Mouse (Mus musculus) urinary bladder, postnatal 36 days (tissue): Measurements from ENCODE around the gene Asb15.

Experiments
- DNase-seq, 2 experiments: peaks; one replicate each; pipeline ENCODE4 v3.0.0; 2022; ENCODE audit warnings: low spot score in 2 of 2, mixed read lengths in 1 of 2

The Asb15 gene

GRCm38 (mm10) chr6:24528064-24528243, at the start of gene Asb15:
Gene Asb15 (plus strand): TSS chr6:24528144.
- no peak for DNase-seq

GRCm38 (mm10) chr6:24486530-24486929, 41.4 kb upstream of the Asb15 start:
- DNase-seq: no peak

GRCm38 (mm10) chr6:24490341-24490740, 37.6 kb upstream of the Asb15 start:
- DNase-seq: no peak

- DNase-seq: no peak
Observed at GRCm38 (mm10) chr6:24504141-24504540, 23.8 kb upstream of the Asb15 start.

GRCm38 (mm10) chr6:24514552-24515284, 13.2 kb upstream of the Asb15 start, which contains the start of gene Iqub:
Gene Iqub (minus strand): TSS chr6:24515067.
- peak in 1 of 2 experiments; percentile 50 for DNase-seq

DNA sequence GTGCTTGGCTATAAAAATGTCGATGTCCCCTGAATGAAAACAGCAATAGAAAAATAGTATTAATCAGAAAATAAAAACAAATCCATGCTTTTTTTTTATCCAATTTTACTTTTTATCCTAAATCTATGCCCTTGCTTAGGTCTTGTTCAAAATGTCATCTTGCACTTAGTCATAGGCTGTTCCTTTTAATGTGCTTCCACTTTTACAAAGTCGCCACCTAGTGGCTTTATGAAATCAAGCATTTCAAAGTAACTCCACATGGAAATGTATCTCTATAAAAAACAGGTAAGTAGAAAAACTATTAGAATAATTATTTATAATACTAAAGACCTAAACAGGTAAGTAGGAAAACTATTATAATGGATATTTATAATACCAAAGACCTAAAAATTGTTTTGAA, 11.7 kb upstream of the Asb15 start:
- DNase-seq: no peak

DNA sequence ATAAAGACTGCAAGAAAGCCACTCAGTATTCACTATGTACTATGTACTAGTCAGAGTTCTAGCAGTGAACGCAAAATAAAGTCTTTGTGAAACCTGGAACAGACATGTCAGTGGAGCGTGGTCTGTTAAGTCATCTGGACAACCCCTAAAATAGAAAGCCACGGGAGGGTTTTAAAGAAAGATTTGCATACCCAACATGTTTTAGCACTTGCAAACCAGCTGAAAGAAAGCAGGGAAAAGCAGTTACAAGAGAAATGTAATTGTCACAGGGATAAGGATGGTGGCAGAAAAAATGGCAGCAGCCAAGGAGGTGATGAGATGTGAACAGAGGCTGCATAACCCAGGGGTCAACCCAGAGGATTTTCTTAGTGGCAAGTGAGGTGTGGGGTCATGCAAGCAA, 2.2 kb upstream of the Asb15 start:
- DNase-seq: no peak

GRCm38 (mm10) chr6:24527155-24528063, 535 bp upstream of the Asb15 start, which contains the start of gene Ndufa5:
Gene Ndufa5 (minus strand): TSS chr6:24528013.
- DNase-seq: peak; percentile 83 to 91

- DNase-seq: no peak
Observed at GRCm38 (mm10) chr6:24530166-24530565, 2.2 kb downstream of the Asb15 start.

DNA sequence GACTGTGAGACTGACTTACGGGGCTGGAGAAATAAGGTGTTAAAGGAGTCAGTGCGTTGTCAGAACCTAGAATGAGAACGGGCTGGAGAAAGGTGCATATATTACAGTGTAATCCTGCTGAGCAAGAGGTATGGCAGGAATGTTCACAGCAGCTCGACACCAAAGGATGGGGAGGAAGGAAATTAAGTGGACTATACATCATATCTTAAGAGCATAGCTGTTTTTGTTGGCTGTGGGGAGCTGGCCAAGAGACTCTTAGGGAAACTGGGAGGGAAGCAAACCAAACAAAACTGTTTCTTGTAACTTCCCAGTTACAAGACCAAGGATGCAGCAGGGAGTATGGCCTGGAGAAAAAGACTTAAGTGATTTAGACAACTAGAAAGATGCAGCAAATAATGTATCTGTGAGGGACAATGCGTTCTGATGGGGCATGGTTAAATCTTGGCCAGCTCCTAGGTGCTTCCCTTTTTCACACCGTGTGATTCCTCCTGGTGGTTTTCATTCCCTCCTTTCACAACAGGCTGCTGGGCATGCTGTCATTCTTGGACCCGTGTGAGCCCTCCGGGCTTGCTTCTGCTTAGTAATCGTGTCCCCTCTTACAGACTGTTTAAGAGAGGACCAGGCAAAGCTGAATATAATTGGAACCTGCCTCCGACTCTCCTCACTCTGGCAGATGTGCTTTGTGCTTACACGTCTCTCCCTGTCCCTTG, 2.9 kb downstream of the Asb15 start:
- DNase-seq: no peak

- DNase-seq: no peak
Observed at GRCm38 (mm10) chr6:24532804-24533203, 4.9 kb downstream of the Asb15 start.

DNA sequence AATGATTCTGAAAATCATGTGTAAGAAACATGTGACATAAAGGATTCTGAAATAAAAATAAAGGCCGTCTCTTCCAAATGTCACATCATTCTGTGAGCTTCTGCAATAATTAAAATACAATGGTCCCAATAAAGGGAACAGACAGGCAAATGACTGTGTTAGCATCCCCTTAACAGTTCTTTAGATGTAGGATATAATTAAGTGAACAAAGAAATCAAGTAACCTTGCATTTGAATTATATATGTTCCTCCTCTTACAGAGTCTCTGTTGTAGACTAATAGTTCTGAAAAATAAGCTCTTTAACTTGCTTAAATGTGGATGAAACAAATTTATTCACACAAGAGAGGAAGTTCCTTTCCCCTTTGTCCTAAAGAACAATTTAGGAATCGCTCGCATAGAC, 10.5 kb downstream of the Asb15 start:
- no peak for DNase-seq

DNA sequence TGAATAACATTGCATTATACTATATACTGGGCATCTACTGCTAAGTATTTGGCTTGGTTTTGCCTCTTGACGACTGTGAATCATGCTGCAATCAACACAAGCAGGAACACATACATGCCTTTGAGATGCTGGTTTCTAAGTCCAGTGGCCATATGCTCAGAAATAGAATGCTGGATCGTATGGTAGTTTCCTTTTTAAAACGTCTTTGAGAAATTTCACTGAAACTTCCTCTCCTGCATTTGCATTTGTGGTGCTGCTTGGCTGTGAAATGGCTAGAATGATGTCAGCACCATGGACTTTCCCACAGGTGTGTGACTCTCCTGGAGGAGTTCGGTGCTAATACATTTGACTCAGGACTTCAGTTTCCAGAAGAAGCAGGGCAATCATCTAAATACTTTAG, 12.2 kb downstream of the Asb15 start:
- DNase-seq: no peak

DNA sequence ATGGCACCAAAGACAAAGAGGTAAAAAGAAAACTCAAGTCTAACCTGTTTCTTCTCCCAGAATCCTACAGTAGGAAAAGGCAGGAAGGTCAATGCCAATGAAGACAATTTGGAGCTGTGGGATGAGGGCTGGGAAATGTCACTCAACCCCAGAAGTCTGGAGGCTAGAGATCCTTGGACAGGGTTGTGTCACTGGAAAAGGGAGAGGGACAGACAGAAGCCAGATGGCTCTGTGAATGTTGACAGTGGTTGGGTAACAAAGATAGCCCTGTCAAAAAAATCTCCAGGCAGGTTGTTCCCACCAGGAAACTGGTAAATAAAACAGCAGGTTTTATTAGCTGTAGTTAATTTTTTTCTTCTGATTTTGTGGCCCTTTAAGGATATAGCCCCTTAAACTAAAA, 14.4 kb downstream of the Asb15 start:
- DNase-seq: no peak

- no peak for DNase-seq
Observed at GRCm38 (mm10) chr6:24543119-24543591, 15.2 kb downstream of the Asb15 start.

DNA sequence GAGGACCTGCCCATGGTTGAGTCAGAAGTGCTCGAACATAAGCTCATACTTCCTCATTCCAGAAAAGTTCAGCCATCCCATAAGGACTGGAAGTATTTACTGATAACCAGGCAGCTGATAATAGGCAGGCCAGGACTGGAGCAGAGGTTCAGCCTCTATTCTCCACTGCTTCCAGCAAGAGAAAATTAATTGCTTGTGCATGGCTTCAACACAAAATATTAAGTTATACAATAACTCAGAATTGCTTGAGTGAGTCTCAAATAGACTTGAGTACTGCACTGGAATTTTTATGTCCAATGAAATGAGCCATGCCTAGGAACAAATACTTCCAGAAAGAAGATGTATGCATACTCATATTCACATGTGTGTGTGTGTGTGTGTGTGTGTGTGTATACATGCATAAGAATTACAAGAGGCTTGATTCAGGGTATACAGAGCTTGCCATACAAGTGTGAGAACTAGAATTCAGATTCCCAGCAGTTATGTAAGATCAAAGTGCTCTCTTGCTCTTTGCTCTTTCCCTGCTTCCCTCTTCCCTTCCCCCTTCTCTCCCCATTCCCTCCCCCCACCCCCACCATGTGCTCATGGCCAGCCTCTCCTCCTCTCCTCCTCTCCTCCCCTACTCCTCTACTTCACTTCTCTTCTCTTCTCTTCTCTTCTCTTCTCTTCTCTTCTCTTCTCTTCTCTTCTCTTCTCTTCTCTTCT, 18.9 kb downstream of the Asb15 start:
- DNase-seq: no peak

DNA sequence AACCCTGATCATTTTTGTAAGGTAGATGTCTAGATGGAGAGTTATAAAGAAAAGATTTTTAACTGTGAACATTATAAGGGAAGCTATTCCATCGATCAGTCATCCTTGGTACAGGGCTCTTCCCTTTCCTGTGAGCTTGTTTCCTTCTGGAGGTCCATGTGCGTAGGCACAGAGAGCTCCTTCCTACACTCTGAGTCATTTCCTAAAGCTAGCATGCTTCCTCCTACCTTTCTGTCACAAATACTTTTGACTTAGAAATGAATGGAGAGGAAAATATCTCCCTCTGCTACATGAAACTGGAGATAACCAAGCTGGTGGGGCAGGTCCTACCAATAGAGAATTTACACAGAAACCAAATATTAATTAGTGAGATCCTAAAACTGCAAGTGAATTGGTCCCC, 21.9 kb downstream of the Asb15 start:
- DNase-seq: no peak

GRCm38 (mm10) chr6:24552046-24552445, 24.1 kb downstream of the Asb15 start:
- no peak for DNase-seq

DNA sequence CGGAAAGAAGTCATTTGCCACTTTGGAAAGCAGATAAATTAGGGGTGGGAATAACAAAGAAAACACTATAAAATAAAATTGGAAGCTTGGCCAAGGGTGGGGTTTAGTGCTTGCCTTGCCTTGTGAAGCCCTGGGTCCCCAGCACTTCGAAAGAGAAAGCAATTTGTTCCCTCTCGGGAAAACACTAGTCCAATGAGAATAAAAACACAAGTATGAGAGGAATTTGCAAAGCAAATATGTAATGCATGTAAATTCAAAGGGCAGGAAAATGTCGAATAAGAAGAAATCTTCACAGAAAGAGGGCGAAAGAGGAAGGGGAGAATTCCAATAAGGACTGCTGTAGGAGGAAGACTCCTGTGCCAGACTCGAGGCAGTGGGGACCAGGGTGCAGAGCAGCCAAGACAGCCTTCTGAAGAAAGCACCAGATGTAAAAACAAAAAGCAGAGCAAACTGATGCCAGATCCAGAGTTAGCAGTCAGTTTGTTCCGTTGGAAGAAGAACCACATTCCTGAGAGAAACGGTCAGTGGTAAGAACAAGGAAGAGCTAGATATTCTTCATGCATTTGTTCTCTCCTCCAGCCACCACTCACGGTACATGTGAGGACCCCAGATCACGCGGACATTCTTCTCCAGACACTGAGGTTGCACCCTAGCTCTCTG, 26.6 kb downstream of the Asb15 start:
- no peak for DNase-seq

GRCm38 (mm10) chr6:24555488-24555887, 27.5 kb downstream of the Asb15 start:
- no peak for DNase-seq

DNA sequence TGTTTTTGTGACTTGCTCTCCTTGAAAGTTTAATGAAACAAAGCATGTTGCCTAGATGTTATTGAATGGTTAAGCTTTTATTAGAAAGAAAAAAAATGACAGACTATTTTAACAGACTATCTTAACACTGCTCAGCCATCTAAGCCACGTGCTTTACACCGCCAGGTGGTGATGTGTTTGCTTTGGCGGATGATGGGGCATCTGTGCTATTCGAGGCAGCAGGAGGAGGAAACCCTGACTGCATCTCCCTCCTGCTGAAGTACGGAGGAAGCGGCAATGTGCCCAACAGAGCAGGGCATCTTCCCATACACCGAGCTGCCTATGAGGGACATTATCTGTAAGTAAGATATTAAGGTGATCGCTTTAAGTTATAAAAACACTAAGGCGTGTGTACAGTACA, 36.1 kb downstream of the Asb15 start:
- no peak for DNase-seq
